Mouse (Mus musculus) embryonic facial prominence, embryonic 11.5 days (tissue): ENCODE results near the gene Phlpp1. TPM values are rescaled to one million over a fixed set of nuclear protein-coding genes. Genes with fewer than 3 reads are reported as not detected.

Experiments used
- ATAC-seq: fragments of 200-750 bp; cut with Nextera tagmentation; replicated peaks from 2 replicates; pipeline ENCODE4 v1.8.0; 2017; ENCODE audit warnings: low read depth; ENCODE audit not compliant: insufficient number of reproducible peaks, low FRiP score, low TSS enrichment
- DNase-seq: peaks from one replicate; pipeline ENCODE4 v3.0.0-alpha.2; 2015; ENCODE audit warnings: low spot score
- H3K27ac ChIP-seq: fragments of 300-500 bp; sonication (generic); replicated peaks from 2 replicates; pipeline ENCODE4 v1.5.1; 2014; ENCODE audit warnings: mild to moderate bottlenecking, low read depth, low read length, control low read depth
- H3K27me3 ChIP-seq: fragments of 300-500 bp; sonication (generic); 2 replicates; pipeline ENCODE4 v1.6.1; 2014; ENCODE audit warnings: mild to moderate bottlenecking, low read length, moderate library complexity, mixed read lengths; ENCODE audit not compliant: control insufficient read depth, insufficient read depth
- H3K36me3 ChIP-seq: fragments of 300-500 bp; sonication (generic); replicated peaks from 2 replicates; pipeline ENCODE4 v1.6.1; 2014; ENCODE audit warnings: low read depth, mild to moderate bottlenecking, low read length, moderate library complexity, mixed read lengths; ENCODE audit not compliant: control insufficient read depth, insufficient read depth
- H3K4me1 ChIP-seq: fragments of 300-500 bp; sonication (generic); 2 replicates; pipeline ENCODE4 v1.6.1; 2014; ENCODE audit warnings: low read length, mixed read lengths; ENCODE audit not compliant: control insufficient read depth, insufficient read depth
- H3K4me2 ChIP-seq: fragments of 300-500 bp; sonication (generic); 2 replicates; pipeline ENCODE4 v1.6.1; 2014; ENCODE audit warnings: low read depth, mild to moderate bottlenecking, control low read depth, low read length, moderate library complexity
- H3K4me3 ChIP-seq: fragments of 300-500 bp; sonication (generic); 2 replicates; pipeline ENCODE4 v1.5.1; 2014; ENCODE audit warnings: low read depth, low read length, control low read depth
- H3K9ac ChIP-seq: fragments of 300-500 bp; sonication (generic); replicated peaks from 2 replicates; pipeline ENCODE4 v1.6.1; 2014; ENCODE audit warnings: mild to moderate bottlenecking, control low read depth, low read length
- H3K9me3 ChIP-seq: fragments of 300-500 bp; sonication (generic); replicated peaks from 2 replicates; pipeline ENCODE4 v1.6.1; 2016; ENCODE audit warnings: mild to moderate bottlenecking, low read length, inconsistent platforms, mixed read lengths; ENCODE audit not compliant: control insufficient read depth
- WGBS: fragments of 180-500 bp; shearing (Covaris S2); extraction: QIAGEN DNeasy Blood & Tissue Kit; methylation state at CpG from one replicate; pipeline ENCODE4 v1.1.7; 2014; 5-methylcytosine and 5-hydroxymethylcytosine counted together
- polyA plus RNA-seq: library from polyadenylated mRNA; unstranded; fragments of >200 nt; fragmentation: Nextera tagmentation; extraction: Ambion mirVana; gene quantifications from 2 replicates; pipeline ENCODE4 v1.2.1, GENCODE M21; 2014

The Phlpp1 gene
- polyA plus RNA-seq, 1 experiment from 2014 or later, result 3.8 TPM

DNA sequence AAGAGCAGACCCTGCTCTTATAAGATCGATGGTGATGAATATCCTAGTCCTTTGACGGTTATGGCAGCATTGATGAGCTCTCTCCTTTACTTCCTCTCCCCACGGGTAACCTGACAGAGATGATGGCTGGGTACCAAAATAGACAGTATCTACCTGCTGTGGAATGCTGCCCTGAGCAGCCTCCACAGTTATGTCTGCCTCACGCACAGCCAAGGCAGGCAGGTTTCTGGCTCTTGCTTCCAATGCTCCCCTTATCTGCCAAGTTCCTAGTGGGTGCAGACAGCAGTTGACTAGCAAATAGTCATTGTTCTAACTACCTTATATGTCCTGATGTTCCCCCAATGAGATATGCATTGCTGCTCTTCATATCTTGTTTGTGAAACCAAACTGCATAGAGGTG lies 215.7 kb downstream of the Phlpp1 start:
- H3K9me3 ChIP-seq, result no peaks in the 10 kb centered on the region
- no peaks in the 10 kb centered on the region for H3K4me1 ChIP-seq
- H3K27me3 ChIP-seq, result no peaks in the 10 kb centered on the region
- DNase-seq, result no peak
- no peak overlapping the region for H3K27ac ChIP-seq
- H3K9ac ChIP-seq, result no peak overlapping the region
- WGBS, result 93% methylated on average over 4 of the region's 4 CpGs
- ATAC-seq, result no peak
- no peak overlapping the region for H3K4me2 ChIP-seq
- H3K4me3 ChIP-seq, result no peak overlapping the region
- H3K36me3 ChIP-seq, result no peaks in the 10 kb centered on the region

DNA sequence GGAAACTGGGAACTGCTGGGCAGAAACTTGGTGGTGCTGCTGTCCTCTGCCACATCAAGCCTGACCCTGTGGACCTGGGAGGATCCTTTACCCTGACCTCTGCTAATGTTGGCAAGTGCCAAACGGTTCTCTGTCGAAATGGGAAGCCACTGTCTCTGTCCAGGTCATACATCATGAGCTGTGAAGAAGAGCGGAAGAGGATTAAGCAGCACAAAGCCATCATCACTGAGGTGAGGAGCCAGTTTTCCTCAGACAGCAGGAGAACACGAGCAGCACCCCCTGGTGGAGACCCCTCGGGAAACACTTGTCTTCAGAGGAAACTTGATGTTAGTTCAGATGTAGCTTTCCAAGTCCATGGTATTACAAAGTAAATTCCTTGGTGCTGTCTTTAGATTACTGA lies 218.1 kb downstream of the Phlpp1 start:
- H3K4me2 ChIP-seq, result no peak overlapping the region
- DNase-seq, result peak; percentile 79
- no peaks in the 10 kb centered on the region for H3K27me3 ChIP-seq
- H3K36me3 ChIP-seq, result no peaks in the 10 kb centered on the region; the same call in 1 of the 2 replicates
- 0 out of 2 replicates have a peak, but pooled peaks have one; percentile 35 for ATAC-seq
- H3K4me1 ChIP-seq, result no peaks in the 10 kb centered on the region
- H3K27ac ChIP-seq, result no peak overlapping the region
- 26% methylated on average over 5 of the region's 5 CpGs for WGBS
- H3K4me3 ChIP-seq, result no peak overlapping the region
- no peaks in the 10 kb centered on the region for H3K9me3 ChIP-seq
- H3K9ac ChIP-seq, result no peak overlapping the region

DNA sequence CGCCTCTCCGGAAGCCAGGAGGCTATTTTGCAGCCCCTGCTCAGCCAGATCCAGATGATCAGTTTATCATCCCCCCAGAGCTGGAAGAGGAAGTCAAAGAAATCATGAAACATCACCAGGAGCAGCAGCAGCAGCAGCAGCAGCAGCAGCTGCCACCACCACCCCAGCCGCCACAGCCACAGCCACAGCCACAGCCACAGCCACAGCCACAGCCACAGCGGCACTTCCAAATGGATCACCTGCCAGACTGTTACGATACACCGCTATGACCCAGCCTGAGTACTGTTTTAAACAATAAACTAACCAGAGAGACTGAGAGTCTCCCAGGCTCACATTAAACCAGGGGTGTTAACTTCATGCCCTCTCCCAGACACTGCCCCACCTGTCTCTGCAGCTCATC lies 221.5 kb downstream of the Phlpp1 start:
- Histone ChIP-seq H3K4me1 (no peaks in the 10 kb centered on the region), H3K27me3 (no peaks in the 10 kb centered on the region), H3K4me3 (no peak overlapping the region), H3K4me2 (no peak overlapping the region), H3K9me3 (no peaks in the 10 kb centered on the region), H3K27ac (no peak overlapping the region), H3K9ac (no peak overlapping the region), H3K36me3 (no peaks in the 10 kb centered on the region; the same call in 1 of the 2 replicates)
- no peak for DNase-seq
- 97% methylated on average over 6 of the region's 6 CpGs for WGBS
- no peak for ATAC-seq

DNA sequence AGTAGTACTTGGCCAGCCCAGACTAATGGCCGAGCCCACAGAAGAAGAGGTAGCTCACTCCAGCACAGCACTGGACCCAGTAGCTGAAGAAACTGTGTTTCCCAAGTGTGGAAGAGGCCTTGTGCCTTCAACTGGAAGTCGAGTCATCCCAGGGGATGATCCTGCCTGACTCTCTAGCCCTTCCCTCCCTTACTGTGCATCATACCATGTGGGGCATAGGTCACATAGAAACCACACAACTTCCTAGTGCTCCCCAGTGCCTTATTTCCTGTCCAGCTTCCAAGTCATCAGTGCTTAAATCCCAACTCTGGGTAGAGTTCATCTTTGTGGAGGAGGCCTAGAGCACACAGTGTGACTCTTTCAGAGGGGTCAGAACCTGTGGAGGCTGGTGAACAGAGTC lies 223.1 kb downstream of the Phlpp1 start:
- no peak overlapping the region for H3K4me3 ChIP-seq
- WGBS, result 71% methylated on average over 2 of the region's 2 CpGs
- H3K9me3 ChIP-seq, result no peaks in the 10 kb centered on the region
- H3K4me1 ChIP-seq, result no peaks in the 10 kb centered on the region
- H3K27ac ChIP-seq, result no peak overlapping the region
- ATAC-seq (no peak; the same call in 1 of the 2 replicates), DNase-seq (no peak)
- no peak overlapping the region for H3K4me2 ChIP-seq
- no peak overlapping the region for H3K9ac ChIP-seq
- no peaks in the 10 kb centered on the region for H3K27me3 ChIP-seq
- no peaks in the 10 kb centered on the region; the same call in 1 of the 2 replicates for H3K36me3 ChIP-seq

DNA sequence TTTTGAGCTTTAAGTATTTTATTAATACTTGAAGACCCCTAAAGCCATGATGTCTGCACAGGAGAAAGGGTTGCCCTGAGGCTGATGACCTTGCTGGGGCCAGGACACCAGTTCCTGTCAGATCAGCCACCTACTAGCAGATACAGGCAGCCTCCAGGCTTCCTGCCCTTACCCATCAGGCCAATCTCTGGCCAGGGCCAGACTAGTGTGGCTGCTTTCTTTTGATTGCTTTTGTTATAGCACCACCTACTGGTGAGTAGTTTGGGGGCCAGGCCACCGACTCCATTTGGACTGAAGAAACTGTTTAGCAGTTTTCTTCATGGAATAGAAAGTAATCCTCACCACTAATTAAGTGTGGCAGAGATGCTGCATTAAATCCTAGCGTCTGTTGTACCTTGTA lies 223.9 kb downstream of the Phlpp1 start:
- ATAC-seq, result peak; percentile 79
- Histone ChIP-seq H3K9me3 (no peaks in the 10 kb centered on the region), H3K36me3 (no peaks in the 10 kb centered on the region; the same call in 1 of the 2 replicates), H3K4me1 (no peaks in the 10 kb centered on the region), H3K4me2 (no peak overlapping the region), H3K27me3 (no peaks in the 10 kb centered on the region), H3K27ac (no peak overlapping the region), H3K4me3 (no peak overlapping the region), H3K9ac (no peak overlapping the region)
- WGBS, result 11% methylated on average over 2 of the region's 2 CpGs
- peak; percentile 81 for DNase-seq

DNA sequence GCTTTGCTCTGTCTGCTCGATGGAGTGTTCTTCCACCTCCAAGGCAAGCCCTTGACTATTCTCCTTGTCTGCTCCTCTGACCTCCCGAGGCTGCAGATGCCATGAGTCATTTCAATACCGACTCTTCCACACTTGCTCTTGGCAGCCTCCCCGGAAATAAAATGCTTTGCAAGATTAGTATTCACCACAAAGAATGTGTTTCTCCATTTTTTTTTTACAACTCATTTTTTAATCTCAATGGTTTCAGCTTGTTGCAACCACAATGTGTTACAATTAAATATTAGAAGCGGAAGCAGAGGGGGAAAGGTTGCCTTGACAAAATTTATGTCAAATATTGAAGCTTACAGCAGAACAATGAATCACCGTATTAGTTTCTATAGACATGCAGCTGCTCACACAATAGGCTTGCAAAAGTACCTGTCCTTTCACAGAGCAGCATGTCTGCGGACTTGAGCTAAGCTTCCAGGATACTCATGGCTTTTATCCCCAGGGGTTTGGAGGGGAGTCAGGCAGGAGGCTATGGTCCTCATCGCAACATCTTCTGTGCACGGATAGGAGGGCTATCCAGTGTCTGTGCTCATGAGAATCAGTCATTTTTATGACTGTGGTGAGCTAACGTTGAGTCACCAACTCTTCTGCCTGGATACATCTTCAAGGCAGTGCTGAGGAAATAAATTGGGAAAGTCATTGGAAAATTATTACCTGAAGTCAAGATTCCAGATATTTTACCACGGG lies 229.5 kb downstream of the Phlpp1 start:
- Histone ChIP-seq H3K9me3 (no peaks in the 10 kb centered on the region), H3K27ac (no peak overlapping the region), H3K4me2 (no peak overlapping the region), H3K4me3 (no peak overlapping the region), H3K9ac (no peak overlapping the region), H3K27me3 (no peaks in the 10 kb centered on the region), H3K4me1 (no peaks in the 10 kb centered on the region), H3K36me3 (no peaks in the 10 kb centered on the region)
- DNase-seq (no peak), ATAC-seq (no peak)
- 81% methylated on average over 11 of the region's 11 CpGs for whole genome bisulfite sequencing

DNA sequence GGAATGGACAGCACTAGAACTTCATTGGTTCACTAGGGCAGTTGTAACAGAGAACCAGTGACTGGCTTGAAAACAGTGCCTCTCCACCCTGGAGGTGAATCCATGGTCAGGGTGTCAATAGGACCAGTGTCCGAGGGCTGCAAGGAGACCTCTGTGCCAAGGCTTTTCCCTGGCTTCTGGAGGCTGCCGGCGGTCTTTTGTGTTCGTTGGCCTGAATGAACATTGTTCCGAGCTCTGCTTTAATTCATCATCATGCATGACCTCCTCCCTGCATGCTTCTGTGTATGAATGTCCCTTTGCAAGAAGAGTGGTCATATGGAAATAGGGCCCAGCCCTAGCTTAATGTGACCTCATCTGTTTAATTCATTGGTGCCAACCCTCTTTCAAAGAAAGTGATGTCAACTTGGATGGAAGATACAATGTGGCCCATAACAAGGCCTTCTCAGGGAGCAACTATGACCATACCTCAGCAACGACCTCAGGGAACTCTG lies 231.5 kb downstream of the Phlpp1 start:
- Histone ChIP-seq H3K4me3 (no peak overlapping the region), H3K4me1 (no peaks in the 10 kb centered on the region), H3K4me2 (no peak overlapping the region), H3K36me3 (no peaks in the 10 kb centered on the region), H3K9me3 (no peaks in the 10 kb centered on the region), H3K27ac (no peak overlapping the region), H3K27me3 (no peaks in the 10 kb centered on the region), H3K9ac (no peak overlapping the region)
- WGBS, result 84% methylated on average over 6 of the region's 6 CpGs
- ATAC-seq (no peak), DNase-seq (no peak)

DNA sequence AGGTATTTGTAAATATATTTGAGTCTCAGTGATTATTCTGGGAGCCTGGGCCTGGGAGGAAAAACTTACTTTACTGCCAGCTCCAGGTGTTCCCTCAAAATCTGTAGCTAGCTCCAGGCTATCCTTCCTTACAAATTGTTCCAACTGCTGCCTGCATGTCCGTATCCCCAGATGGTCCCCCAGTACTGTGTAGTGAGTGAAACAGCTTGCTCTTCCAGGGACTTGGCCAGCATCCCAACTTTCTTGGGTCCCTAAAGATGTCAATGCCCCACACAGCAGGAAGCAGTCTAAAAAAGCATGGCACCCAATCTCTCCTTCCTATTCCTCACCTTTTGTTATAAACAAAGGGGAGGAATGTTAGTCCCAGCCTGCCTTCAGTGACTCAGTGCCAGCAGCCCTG lies 235.3 kb downstream of the Phlpp1 start:
- no peak for DNase-seq
- Histone ChIP-seq H3K9me3 (no peaks in the 10 kb centered on the region), H3K27ac (no peak overlapping the region), H3K4me2 (no peak overlapping the region), H3K9ac (no peak overlapping the region), H3K36me3 (no peaks in the 10 kb centered on the region), H3K4me1 (no peaks in the 10 kb centered on the region), H3K4me3 (no peak overlapping the region), H3K27me3 (no peaks in the 10 kb centered on the region)
- 42% methylated on average over 1 of the region's 1 CpGs for WGBS
- ATAC-seq, result no peak
